Mouse (Mus musculus) erythroblast, adult 5-6 weeks (primary cell): ENCODE measurements around the gene Pdss2. TPM values are rescaled to one million over a fixed set of nuclear protein-coding genes. Genes with fewer than 3 reads are reported as not detected.
"Not testable (repeated sequence)": the region's sequence is repeated elsewhere in the genome, so short reads cannot be mapped to it uniquely, and the experiment has no call there.

Experiments
- ATAC-seq: replicated peaks from 2 replicates; pipeline ENCODE4 v1.8.0; 2016; ENCODE audit warnings: moderate number of reproducible peaks, mild to moderate bottlenecking, moderate TSS enrichment, inconsistent platforms; ENCODE audit not compliant: poor library complexity, low FRiP score, severe bottlenecking
- total RNA-seq, 2 experiments: library from RNA; stranded (forward) in 1 of 2; stranded (reverse) in 1 of 2; fragments of 150-400 nt in 1 of 2; fragments of 200-764, 138-1000 nt in 1 of 2; gene quantifications; 2 replicates each; pipeline versions ENCODE4 v1.2.3 to v1.2.4; 2015 to 2017; ENCODE audit warnings: low replicate concordance in 2 of 2

Pdss2 gene
- total RNA-seq, 2 experiments from 2014 or later, result 0.38 to 9.3 TPM

DNA sequence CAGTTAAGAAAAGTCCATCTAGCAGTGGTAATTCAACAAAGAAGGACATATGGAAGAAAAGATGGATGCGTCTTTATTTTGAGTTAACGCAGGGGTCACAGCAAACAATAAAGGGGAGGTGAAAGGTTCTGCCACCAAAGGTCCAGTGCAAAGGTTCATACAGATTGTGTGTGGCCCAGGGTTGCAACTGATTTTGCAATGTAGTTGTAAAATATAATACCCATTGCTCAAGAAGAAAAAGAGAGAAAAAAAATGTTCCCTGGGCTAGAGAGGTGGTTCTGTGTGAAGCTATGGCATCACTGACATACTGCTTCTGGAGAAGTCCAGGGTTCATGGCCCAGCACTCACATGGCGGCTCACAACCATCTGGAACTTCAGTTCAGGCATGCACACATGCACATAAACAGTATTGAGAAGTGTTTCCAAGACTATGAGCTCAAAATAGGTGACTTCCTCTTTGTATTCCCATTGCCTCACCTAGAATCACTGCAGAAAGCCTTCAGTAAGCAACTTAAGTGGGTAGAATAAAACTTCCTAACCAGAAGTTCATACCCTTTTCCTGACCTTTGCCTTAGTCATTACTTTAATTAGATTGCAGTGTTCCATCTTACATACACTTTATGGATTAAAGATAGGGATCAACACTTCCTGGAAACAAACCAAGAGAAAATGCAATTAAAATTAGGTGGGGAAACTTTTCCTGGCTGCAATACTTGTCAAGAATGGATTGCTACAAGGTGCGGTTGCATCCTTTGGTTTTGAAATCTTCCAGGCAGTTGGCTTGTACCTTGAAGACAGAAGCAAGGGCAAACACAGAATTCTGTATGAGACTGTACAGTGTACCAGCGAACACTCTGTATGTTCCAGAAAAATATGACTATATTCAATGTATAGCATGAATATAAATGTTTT lies 14.7 kb downstream of the Pdss2 start:
- no peak for ATAC-seq

DNA sequence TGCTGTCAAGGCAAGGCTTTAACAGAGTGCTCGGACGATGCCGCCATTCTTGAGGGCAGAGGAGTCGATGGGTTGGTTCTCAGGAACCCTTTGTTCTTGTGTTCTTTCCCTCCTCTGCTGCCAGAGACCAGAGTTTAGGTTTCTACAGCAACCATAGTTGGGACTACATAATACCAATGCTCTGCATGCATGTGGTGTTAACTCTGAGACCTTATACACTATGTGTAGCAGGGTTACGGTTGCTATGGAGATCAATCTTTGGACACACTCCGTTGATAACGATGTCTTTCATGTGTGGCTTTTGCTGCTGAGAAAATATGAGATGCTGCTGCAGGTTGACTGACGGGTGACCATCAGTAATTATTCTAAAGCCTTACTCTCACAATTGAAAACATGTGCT lies 20.9 kb downstream of the Pdss2 start:
- no peak for ATAC-seq

DNA sequence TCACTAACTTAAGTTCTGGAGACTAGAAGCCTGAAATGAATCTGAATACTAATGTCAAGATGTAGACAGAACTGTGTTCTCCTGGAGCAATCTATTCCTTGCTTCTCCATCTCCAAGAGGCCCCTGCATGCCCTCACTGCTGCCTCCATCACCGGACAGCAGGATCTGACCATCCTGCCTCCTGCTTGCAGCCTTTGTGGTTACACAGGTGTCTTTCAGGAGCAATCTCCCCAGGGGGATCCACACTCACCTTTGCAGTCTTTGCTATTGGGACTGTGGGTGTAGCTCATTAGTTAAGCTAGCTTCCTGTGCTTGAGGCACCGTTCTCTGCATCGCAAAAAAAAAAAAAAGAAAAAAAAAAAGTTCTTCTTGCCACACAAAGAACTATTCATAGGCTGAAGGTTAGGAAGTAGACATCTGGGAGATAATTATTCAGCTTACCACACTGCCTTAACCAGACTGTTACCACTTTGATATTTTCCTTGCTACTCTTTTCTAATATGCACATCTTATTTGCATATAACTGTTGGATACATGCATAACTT lies 23.0 kb downstream of the Pdss2 start:
- ATAC-seq, result no peak

DNA sequence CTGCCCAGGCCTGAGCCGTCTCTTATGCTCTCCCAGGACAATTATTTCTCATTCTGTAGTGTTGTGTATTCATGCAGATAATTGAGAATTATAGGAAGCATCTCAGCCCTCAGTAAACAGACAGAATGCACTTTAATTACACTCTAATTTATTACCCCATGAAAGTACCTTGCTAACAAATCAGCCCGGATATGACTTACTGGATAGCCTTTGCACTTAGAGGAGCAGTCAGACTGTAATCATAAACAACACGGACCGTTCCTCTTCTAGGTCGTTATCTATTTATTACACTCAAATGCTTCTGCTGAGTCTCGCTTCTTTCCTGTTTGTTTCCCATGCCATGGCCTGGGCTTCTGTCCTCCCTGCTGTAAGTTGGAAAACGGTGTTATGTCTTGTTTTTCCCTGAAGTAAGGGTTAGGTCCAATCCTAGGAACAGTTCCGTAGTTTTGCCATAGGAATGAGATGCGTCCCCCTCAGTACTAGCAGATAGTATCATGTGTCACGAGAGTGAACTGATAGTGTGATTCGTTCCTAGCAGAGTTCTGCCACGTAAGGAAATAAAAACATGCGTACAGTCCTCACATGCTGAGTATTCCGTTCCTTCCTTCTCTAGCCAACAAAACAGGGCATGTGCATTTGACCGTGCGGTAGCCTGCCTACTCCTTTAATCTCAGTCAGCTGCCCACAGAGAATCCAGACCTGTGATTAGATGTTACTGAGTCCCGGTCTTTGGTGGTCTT lies 24.3 kb downstream of the Pdss2 start:
- ATAC-seq, result no peak

DNA sequence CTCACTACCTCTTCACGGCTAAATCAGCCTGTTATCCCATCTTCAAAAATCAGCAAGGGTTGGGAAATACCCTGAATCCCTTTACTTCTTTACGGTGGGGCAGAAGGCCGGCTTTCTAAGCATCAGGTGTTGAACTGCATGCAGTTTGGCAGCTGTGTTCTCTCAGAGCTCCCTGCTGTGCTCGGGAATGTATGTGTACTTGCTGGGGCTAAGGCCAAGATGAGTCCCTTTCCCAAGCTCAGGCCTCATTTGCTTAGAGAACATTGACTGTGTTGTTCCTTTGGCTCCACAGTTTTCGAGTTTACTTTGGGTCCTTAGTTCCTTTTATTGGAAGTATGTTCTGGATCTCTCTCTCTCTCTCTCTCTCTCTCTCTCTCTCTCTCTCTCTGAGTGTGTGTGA lies 26.7 kb downstream of the Pdss2 start:
- ATAC-seq, result no peak

DNA sequence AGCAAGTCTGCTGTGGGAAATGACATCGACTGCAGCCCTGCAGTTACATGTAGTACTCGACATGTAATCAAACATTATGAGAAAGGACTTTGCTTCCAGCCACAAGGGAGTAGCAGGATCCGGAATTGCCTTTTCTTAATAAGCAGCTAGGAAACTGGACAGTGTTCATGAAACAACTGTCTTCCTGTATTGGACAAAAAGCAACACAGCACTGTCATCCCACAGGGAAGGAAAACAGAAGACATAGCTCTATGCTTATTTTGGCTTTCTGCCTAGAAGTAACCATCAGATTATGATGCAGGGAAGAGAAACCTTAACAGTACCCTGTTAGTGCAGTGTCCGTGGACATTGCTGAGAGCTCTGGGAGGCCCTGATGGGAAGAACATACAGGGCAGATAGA lies 31.0 kb downstream of the Pdss2 start:
- ATAC-seq, result no peak

DNA sequence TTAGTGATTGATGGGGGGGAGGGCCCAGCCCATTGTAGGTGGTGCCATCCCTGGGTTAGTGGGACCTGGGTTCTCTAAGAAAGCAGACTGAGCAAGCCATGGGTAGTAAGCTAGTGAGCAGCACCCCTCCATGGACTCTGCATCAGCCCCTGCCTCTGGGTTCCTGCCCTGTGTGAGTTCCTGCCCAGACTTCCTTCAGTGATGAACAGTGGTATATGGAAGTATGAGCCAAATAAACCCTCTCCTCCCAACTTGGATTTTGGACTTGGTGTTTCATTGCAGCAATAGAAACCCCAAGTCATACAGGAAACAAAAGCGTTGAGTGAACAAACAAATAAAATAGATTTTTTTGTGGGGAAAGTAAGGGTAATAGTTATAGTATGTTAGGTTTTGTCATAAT lies 35.7 kb downstream of the Pdss2 start:
- ATAC-seq, result not testable (repeated sequence)

DNA sequence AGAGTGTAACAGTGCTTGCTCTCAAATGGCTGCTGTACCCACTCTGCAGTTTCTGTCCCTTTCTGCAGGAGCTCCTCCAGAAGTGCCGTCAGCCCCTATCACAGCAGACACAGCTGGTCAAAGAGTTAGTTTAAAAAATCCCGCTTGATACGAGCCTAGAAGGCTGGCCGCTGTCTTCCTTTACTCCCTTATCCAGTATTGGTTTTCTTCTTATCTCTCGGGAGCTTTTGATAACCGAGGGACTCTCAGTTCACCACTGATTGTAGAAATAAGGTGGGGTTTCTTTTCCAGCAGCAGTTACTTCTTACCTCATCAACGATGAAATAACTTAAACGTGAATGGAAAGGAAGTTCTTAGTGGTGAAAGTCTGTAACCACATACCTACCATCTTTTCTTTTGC lies 36.2 kb downstream of the Pdss2 start:
- not testable (repeated sequence) for ATAC-seq

DNA sequence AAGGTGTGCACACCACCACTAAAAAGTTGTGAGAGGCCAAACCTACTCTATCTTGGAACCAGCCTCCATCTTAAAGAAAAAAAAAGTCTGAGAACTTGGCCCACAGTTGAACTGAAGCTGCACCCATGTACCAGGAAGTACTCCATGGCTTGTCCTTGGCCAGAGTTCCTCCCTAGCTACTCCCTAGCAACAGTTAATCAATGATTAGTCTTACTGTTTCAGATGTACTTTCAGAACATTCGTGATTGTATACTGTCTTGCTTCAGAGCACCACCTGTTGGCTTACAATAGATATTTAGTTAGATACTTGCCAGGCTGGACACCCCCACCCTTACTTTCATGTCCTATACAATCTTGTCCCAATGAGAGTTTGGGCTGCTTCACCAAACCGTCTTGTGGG lies 50.0 kb downstream of the Pdss2 start:
- ATAC-seq, result no peak

DNA sequence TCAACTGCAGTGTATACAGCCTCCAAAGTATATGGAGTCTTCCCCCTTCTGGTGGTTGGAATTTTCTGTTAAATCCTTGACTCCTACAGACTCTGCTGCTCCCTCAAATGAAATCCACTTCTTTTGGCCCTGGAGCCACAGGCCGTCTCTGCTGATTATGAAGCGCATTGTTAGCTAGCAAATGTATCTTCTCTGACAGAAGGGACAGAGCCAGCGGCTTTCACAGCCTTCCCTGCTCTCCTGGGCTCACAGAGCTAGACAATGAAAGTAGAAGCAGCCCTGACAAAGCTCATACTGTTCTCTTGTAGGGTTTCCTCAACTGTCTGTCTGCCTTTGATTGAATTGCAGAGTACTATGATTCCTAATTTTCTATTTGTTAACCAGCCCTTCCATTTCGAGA lies 51.1 kb downstream of the Pdss2 start:
- ATAC-seq, result no peak

DNA sequence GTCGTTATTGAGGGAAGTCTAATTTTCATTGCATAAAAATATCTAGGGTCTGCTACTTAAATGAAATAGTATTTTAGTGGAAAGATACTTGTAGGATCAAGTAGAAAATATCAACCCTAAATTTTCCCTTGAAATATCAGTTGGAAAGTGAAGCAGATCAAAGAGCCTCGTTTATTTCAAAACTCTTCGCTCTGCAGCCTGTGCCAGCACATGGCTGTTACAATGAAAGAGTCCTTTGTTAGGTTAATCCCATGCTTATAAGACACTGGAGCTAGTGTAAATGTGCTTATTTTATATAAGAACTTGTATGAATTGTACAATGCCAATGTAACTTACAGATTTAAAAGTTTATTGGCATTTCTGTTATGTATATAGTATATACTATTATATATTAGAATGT lies 51.8 kb downstream of the Pdss2 start:
- ATAC-seq, result no peak

DNA sequence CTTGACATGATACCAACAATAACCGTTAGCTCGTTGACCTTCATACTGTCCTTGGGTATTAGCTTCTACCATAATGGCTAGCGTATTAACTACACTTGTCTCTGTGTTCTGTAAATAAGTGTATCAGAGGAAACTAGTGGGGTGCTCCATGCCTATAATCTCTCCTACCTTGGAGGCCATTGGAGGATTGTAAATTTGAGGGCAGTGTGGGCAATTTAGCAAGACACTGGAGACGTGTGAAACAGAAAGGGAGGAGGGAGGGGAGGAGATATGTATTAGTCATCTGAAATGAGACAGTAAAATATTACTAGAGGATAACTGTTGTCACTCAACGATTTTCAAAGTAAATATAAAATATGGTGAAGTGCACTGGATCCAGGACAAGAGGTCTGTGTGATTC lies 54.2 kb downstream of the Pdss2 start:
- ATAC-seq, result no peak

DNA sequence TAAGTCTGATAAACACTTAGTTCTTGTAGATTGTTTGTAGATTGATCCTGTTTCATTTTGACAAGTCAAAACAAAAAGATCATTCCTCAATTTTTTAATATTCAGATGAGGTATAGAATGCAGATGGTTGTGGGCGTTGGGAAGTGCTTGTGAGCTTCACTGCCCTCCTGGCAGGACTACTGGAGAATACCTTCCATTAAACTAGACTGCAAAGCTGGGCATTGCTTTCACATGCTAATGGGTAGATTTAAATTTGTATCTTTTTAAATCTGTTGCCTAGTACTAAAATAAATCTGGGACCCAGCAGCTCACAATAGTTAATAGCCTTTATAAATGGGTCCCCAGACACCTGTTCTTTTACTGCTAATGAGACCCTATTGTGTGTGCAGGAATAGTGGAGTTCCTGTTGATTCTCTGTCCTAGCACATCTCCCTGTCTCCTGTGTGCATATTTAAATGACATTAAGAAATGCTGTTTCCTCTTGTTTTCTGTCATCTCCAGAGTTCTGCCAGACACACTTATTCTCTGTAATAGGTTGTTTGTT lies 54.9 kb downstream of the Pdss2 start:
- no peak for ATAC-seq

DNA sequence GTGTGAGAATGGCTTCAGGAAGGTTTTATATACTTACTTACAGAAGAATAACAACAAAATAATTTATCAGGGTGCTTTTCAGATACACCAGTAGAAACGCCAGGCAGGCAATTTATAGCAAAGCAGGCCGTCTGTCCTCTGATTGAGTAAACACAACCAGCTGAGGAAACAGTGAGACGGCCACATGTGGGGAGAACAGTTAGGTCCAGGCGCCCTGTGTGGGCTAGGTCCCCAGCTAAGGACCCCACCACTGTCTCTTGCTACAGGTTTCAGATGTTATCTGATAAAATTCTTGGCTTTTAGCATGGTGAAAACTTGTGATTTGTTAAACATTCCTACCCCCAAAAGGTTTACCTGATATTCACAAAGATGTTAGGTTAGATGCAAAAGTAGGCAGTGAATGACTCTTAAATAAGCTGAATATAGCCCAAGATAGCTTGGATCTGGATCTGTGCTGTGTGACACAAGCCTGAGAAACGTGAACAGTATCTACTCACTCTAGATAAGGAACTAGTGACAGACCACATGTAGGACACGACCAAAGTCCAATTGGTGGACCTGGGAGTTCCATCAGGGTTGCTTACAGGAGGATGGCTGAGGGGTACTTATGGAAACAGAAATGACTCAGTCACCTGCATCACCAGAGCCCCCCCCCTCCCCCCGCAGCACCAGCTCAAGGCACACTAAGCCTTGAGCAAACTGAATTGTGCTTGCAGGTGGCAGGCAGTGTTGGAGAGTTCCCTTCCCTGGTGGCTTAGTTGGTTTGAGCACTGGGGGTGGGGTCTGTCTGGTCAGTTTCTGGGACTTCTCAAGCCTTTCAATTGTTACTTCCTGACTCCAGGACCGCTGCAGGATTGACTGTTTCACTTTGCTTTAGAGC lies 56.2 kb downstream of the Pdss2 start:
- no peak for ATAC-seq

DNA sequence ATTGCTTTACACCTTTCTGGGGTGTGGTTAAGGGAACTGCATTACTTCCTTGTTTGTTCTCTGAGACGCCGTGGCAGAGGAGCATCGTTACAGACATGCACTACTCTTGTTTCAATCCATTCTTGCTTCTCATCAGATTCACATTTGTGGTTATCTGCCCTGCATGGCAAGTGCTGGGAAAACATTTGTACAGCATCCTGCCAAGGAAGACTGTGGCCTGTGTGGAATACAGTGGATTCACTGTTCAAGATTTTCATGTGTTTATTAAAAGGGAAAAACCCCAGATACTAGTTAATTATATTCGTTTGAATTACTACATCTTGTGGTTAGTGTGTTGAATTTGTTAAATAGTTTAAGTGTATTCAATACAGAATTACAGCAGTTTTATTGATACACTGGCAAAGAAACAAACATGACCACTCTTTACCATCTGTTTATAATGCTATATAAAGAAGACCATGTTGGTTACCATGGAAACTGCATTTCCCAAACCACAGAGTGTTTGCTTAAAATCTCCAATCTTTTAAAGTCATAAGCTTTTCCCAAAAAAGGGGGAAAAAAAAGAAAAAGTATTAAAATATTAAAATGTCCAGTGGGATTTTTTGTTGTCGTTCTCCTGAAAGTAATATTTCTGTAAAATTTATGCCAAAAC lies 58.5 kb downstream of the Pdss2 start:
- ATAC-seq, result no peak

DNA sequence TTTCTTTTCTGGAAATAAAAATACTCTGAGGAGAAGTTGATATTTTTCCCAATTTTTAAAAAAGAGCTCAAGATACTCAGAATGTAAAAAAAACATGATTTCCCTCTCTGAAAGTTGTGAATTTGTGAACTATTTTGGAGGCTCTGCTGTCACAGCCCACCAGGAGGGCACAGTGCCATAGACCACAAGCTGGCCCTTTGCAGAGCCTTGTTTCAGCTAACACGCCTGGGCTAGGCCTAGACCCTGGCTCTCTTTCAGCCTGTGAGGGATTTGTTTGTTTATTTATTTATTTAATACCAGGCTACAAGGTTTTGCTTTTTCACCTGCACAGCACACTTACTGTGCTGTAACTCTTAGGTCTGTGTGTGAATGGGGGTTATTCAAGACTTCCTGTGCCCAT lies 64.3 kb downstream of the Pdss2 start:
- no peak for ATAC-seq

DNA sequence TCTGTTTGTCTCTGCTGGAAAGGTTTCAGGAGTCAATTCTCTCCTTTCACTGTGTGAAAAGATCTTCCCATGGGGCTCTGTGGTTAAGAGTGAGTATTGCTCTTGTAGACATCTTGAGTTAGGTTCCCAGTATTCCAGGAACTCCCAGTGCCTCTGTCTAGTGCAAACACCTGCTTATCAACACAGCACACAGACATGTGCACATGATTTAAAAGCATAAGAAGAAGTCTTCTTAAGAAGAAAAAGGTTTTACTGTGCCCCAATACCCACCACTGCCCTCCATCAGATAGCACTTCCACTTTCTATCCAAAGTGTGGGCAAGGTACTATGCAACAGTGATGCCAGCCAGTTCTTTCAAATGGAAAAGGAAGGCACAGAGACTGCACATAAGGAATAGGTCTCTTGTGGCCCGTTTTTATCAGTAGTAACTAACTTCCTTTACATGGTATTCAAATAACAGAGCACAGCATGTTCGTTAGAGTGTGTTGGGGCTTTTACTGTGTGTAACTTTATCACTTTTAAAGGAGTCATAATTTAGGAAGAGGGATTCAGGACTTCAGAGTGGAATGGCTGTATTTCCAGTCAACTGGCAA lies 69.4 kb downstream of the Pdss2 start:
- ATAC-seq, result no peak

DNA sequence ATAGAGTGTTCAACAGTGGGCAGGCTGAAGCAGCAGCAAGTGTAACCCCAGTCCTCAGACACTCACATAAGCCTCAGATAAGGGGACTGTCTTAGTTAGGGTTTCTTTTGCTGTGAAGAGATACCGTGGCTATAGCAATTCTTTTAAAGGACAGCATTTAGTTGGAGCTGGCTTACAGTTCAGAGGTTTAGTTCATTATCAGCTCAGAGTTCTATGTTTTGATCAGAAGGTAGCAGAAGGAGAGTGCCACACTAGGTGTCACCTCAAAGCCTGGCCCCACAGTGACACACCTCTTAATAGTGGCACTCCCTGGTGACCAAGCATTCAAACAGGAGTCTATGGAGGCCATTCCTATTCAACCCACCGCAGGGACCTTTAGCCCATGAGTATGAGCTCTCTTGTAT lies 70.0 kb downstream of the Pdss2 start:
- no peak for ATAC-seq

DNA sequence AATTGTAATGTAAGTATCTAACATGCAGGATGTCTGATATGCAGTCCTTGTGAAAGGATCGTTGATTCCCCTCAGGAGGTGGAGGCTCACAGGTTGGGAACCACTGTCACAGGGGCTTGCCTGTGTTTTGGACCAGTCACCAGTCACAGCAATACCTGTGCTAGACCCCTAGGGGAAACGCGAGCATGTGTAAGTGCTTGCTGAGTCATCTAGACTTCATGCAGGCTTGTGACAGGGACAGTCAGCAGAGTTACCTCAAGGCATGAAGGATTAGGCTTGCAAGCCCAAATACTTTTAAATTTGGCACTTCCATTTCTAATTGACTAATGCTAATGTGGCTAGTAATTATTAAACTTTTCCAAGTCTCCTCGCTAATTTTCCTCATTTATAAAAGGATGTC lies 71.2 kb downstream of the Pdss2 start:
- ATAC-seq, result no peak
